In genomic region chr19:42612654-42613053, GRCm38 (mm10) we compare ENCODE assay signal across 8 mouse cellular contexts. TPM values are rescaled to one million over a fixed set of nuclear protein-coding genes. Genes with fewer than 3 reads are reported as not detected.
DNase-seq lines count a peak whose midpoint lies in the region; ATAC-seq lines count a peak whose summit lies in the region.

TSS of gene Loxl4 (minus strand) at chr19:42612813.

- DNase-seq in thymus, postnatal 36 days = peak; percentile 13 to 16
- DNase-seq in thymus, postnatal 0 days (ENCODE audit: low spot score) = no peak
- peak; percentile 31 for DNase-seq in fibroblast of lung, adult 2 months (ENCODE audit: low read depth)
- peak; percentile 85 for DNase-seq in kidney, postnatal 10 days
- peak; percentile 65 for DNase-seq in lung, postnatal 36 days
- DNase-seq in testis, postnatal 10 days (ENCODE audit: low spot score) = peak; percentile 73
- no peak for DNase-seq in natural killer cell, adult 2 months (ENCODE audit: low spot score in 2 of 2)

- peak within 1 kb of the TSS; percentile 48 for H3K4me3 ChIP-seq in heart, embryonic 16.5 days (ENCODE audit: low read length)

- no peaks in the 10 kb centered on the region for H3K9me3 ChIP-seq in heart, embryonic 16.5 days (replicated peaks; ENCODE audit: control insufficient read depth, low read length)

- no peaks in the 10 kb centered on the region for H3K36me3 ChIP-seq in heart, embryonic 16.5 days (ENCODE audit: control insufficient read depth, insufficient read depth)

- 2% methylated on average over 35 of the region's 37 CpGs for WGBS in heart, embryonic 16.5 days

- H3K4me1 ChIP-seq in heart, embryonic 16.5 days (ENCODE audit: control insufficient read depth, insufficient read depth, low read length) = peaks cover 9% of the 10 kb centered on the region

- peak; percentile 74 for ATAC-seq in heart, embryonic 16.5 days (replicated peaks; ENCODE audit: extremely low read depth, insufficient read depth, low FRiP score)

- no peak within 1 kb of the TSS for H3K27ac ChIP-seq in heart, embryonic 16.5 days (ENCODE audit: low read length)

- H3K4me2 ChIP-seq in heart, embryonic 16.5 days (ENCODE audit: low read depth, low read length) = peak within 1 kb of the TSS; percentile 72

- H3K27me3 ChIP-seq in heart, embryonic 16.5 days (ENCODE audit: control insufficient read depth, insufficient read depth, low read length) = peaks cover 12% of the 10 kb centered on the region

- peak within 1 kb of the TSS; percentile 39 for H3K9ac ChIP-seq in heart, embryonic 16.5 days (ENCODE audit: low read length)

RNA-seq across cellular contexts. Expression of gene Loxl4, which starts in this region (rescaled TPM):
- polyA plus RNA-seq in thymus, postnatal 0 days (2015; fragmentation: Nextera tagmentation; extraction: Ambion mirVana) = 0.43 and 0.68 TPM in 2 replicates
- polyA plus RNA-seq in heart, embryonic 16.5 days (2015; fragmentation: Nextera tagmentation; extraction: Ambion mirVana) = 0.29 and 0.30 TPM in 2 replicates

Comparison
In these comparisons a context has a peak if more than half of its experiments do, and no peak if none do; other contexts are left out.
1. DNase-seq: peak in thymus, postnatal 36 days (2 of 2), fibroblast of lung, adult 2 months (single experiment), kidney, postnatal 10 days (single experiment), lung, postnatal 36 days (single experiment) and testis, postnatal 10 days (single experiment); none in thymus, postnatal 0 days (single experiment) and natural killer cell, adult 2 months (0 of 2).
2. Peak in ATAC-seq, H3K4me3 ChIP-seq, H3K9ac ChIP-seq and H3K4me2 ChIP-seq in heart, embryonic 16.5 days; RNA of the gene not detected or under 1 TPM.